Mouse (Mus musculus): Measurements from ENCODE around the gene Wdr5.
"Not testable (repeated sequence)": the region's sequence is repeated elsewhere in the genome, so short reads cannot be mapped to it uniquely, and the experiment has no call there.

DNA sequence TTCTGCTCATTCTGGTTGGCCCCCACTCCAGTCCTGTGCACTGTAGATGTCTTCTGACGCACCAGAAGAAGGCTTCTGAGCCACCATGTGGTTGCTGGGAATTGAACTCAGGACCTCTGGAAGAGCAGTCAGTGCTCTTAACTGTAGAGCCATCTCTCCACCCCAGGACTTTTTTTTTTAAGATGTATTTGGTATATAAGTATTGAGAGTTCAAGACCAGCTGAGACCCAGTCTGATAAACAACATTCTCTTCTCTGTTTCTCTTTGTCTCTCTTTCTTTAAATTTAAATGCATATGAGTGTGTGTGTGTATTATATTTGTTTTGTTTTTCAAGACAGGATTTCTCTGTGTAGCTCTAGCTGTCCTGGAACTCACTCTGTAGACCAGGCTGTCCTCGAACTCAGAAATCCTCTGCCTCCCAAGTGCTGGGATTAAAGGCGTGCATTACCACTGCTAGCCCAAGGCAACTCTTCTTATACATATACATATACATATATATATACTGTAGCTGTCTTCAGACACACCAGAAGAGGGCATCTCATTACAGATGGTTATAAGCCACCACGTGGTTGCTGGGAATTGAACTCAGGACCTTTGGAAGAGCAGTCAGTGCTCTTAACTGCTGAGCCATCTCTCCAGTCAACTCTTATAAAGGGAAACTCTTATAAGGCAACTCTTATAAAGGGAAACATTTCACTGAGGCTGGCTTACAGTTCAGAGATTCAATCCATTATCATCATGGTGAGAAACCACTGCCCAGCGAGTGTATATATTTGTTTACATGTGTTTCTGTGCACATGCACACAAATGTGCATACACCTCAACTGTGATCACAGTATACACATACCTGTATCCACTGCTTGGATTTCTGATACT lies 23.7 kb downstream of the Wdr5 start:
- TF ChIP-seq POLR2A (IDR thresholded peaks at IDR 0.05; ENCODE audit: low read depth, low read length); CTCF (IDR thresholded peaks at IDR 0.05; ENCODE audit: extremely low read depth, insufficient read length, insufficient replicate concordance, low read depth, low read length): not testable (repeated sequence)
